Mouse (Mus musculus): ENCODE data around the gene Pcp4.

Pcp4 gene

DNA sequence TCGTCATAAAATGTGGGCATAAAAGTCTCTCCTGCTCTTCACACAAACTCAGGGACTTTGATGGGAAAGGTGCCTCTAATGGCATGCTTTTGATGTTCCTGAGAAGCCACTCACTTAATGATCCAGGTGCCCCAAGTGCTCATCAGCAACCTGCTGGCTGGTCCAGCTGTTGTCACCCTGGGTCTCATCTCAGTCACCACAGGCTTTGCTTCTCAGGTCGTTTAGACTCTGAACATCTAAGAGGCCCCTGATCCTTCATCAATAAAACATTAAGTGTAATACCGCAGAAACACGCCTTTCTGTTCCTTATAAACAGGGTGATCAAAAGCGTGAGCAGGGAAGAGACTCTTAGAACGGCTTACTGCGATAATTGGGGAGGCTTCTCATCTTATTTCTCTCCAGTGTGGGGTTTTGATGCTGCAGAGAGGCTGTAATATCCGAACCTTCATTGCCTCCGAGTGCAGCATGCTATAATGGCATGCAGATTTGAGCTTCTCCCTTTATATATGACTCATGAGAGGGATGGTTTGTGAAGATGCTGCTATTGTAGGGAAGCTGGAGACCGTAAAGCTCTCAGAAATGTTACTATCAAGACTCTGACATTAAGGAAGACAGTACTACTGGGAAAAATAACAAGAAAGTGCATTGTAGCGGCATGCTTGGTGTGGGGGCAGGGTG lies 19.7 kb downstream of the Pcp4 start:
- no peak for DNase-seq (ENCODE audit: low read depth, low spot score)

DNA sequence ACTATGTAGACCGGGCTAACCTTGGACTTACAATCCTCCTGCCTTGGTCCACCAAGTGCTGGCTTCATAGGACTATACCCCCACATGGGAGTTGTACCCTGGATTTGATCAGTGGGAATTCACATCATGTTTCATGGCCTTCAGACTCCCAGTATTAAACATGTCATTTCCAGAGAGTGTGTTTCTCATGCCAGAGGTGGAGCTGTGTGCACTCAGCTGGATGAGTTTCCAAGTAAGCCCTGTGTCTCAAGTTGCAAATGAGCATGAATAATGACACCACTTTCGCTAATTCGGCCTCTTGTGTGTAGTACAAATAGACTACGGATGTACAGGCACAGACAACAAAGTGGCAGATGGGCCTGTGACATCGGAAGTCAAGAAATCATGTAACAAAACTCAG lies 20.6 kb downstream of the Pcp4 start:
- DNase-seq (ENCODE audit: low read depth, low spot score): no peak

DNA sequence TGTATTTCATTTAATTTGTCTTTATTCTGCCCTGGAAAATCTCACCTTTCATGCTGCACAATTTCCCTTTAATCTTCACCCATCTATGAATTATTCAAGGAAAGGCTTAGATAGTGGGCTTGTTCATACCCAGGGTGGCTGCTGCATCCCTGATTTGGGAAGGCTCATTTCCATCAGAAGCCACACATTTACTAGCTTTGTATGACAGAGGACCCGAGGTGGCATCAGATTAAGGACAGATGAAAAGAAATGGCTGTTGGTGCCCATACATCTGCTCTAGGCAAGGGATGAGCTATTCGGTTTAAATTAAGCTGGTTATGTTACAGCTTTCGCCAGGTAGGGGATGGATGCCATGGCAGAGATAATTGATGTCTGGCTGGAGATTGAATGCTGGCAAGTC lies 24.1 kb downstream of the Pcp4 start:
- no peak for DNase-seq (ENCODE audit: low read depth, low spot score)

DNA sequence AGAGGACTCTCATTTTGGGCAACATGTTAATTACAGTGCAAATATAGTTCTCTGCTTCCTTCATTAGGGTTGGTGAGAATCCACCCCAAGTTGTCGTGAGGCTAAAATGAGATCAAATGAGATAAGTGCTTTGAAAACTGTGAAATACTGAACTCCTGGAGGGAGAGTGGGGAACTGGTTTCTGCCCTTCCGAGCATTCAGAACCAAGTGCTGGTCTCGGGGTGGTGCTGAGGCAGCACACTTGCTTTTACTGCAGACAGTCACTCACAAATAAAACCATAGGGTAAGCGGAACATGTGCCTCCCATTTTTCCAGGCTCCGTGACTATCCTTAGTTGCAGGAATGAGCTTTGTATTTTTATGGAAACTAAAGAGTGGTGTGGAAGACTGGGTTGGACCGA lies 26.7 kb downstream of the Pcp4 start:
- DNase-seq (ENCODE audit: low read depth, low spot score): no peak

DNA sequence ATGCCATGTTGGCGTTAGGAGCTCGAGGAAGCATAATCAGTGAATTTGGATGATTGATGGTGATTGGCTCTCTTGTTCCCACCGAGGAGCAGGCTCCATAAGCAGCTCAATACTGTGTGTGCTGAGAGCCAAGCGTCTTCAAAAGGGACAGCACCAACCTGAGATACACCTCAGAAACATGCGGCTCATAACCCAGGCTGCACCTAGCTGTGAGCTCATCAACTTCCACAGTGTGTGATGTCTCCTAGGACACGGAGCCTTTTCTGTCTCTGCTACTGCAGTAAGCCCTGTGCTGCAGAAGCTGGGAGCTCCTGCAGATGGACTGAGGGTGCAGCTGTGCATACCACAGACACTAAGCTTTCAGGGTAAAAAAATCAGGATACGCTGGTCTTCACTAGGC lies 31.5 kb downstream of the Pcp4 start:
- no peak for DNase-seq (ENCODE audit: low read depth, low spot score)

DNA sequence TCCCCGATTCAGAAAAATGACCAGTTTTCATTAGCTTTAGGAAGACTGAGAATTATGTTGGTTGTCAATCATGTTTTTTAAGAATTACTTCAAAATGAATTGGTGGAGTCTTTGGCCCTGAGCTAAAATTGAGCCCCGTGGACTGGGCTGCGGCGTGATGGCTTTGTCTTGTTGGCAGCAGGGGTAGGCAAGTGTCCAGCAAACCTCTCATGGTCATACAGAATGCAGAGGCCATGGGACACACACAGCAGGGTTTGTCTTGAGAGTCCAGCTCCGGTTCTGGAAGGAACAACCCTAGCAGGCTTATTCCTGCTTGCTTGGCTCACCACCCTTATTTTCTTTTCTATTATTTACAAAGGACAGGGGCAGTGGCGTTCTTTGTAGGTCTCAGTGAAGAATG lies 33.8 kb downstream of the Pcp4 start:
- no peak for DNase-seq (ENCODE audit: low read depth, low spot score)

DNA sequence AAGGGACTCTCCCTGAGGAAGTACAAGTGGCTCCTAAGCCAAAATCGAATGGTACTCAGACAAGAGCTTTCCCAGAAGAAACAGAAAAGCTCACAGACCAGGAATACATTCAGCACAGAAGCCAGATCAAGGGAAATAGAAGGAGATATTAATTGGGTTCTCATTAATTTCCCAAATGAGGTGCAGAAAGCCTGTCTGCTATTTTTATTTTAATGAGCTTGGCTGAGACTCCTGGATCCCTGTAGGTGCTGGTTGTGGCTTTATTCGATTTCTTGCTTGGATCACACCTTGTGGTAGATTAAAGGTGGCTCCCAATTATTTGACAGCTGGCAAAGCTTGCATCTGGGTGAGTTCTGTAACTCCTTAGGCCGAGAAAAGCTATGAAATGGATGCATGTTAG lies 35.2 kb downstream of the Pcp4 start:
- DNase-seq (ENCODE audit: low read depth, low spot score): no peak

DNA sequence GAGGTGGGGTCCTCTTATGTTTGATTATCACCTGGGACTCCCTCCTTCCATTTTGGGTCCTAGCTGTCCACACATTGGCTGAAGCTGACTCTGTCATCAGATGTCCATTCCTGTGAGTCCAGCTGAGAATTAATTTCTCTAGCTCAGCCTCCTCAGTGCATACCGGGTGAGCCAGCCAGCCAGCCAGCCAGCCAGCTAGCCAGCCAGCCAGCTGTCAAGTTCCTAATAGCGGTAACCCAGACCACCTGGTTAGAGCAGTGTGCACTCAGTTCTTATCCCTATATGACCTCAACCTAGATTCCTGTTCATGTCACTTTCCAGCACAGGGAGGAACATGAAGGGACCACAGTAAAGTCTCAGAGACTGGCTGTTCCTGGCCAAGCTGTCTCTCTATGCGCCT lies 47.1 kb downstream of the Pcp4 start:
- DNase-seq (ENCODE audit: low read depth, low spot score): no peak

DNA sequence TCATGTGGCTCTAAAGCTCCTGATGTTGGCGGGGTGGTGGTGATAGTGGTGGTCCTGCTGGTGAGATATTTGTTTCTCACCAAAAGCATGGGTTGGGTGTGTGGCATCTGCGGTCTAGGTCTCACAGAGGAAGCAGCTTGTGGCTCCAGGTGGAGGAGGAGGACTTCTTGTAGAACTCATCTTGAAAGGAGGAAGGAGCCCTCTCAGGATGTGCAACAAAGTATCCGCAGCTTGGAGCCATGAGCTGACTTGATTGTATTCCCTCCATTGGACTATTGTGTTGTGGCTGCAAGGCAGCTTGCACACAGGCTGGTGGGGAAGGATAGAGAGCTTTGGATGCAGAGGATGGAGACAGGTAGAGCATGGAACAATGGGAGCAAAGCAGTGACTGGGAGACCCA lies 60.1 kb downstream of the Pcp4 start:
- no peak for DNase-seq (ENCODE audit: low read depth, low spot score)

DNA sequence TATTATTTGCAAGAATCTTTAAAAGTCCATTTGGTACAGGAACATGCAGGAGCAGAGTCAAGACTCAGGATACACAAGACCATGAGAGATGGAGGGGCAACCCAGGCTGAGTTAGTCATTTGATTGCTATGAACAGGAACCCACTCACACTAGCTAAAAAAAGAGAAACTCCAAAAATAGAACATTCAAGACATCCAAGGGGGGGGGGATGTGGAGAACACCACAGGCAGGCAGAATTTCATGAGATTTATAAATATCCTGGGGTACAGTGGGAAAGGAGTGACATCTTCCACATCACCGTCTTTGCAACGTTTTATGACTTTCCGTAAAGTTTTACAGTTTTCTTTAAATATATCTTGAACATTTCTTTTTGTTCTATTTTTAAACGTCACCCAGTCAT lies 61.1 kb downstream of the Pcp4 start:
- no peak for DNase-seq (ENCODE audit: low read depth, low spot score)

DNA sequence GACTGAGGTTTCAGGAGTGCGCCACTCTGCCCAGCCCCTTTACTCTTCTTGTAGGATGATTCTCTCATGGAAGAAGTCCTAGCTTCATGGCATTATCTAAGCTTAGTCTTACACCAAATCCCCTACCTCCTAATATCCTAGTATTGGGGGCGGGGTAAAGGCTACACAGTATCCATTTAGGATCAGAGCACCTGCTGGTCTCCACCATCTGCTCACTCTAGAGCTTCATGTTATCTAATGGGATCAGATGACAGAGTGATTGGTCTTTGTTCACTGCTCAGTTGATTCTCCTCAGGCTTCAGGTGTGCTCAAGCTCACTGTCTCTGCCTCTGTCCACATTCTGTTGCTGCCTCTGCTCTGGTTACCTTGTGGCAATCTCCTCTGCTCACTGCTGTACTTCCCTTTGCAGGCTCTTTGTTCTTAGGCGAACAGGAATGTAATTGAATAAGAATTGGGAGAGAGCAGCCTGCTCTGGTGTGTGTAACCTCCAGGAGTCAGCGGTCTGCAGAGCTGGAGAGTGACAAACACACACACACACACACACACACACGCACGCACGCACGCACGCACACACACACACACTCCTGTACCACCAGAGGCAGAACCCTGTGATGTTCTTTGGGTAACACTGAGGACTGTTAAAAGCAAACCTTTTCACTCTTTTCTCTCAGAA lies 62.6 kb downstream of the Pcp4 start:
- no peak for DNase-seq (ENCODE audit: low read depth, low spot score)

DNA sequence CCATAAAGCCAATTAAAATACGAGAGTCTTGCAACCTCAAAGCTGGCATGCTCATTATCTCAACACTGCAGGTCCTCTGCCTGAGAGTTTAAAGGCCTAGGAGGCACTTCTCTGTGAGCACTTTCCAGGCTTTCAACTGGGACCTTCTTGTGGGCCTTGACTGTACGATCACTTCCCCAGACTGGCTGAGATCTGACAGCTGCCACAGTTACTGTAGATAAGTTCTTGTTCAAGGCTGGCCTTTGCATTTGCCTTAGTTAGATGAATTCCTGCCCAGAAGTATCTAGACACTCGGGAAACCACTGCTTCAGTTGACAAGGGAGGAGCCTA lies 63.1 kb downstream of the Pcp4 start:
- DNase-seq (ENCODE audit: low read depth, low spot score): no peak

DNA sequence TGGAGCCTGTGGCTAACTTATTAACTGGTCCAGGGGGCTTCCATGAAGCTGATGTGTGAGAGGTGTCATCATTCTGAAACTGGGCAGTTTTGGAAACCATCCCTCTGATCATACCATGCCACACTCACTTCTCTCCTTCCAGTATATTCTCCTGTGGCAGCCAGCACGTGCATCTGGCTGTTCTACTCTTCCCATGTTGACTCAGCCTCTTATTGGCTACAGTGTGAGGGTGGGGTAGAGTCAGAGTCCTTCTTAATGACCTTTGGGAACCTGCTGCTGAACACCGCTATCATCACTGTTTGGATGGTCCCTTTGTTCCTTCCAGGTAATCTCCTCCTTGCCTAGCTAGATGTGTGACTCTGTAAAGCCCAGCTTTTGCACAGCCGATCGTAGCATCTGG lies 63.6 kb downstream of the Pcp4 start:
- no peak for DNase-seq (ENCODE audit: low read depth, low spot score)

DNA sequence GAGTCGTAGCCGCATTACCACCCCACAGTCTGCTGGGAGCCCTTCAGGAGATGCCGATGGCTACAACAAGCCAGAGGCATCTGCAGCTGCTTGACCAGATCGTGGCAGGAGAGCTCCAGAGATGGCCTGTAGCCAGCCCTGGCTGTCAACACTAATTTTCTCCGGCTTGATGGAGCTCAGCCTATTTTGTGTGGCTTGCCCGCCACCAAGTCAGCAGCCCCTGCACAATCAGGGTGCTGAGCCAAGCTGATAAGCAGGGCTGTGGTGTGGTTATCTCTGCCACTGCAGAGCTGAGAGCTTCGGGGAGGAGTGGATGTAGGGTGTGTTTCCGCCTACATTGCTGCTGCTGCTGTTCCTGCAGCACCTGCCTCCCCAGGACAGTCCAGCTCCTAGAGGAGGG lies 66.3 kb downstream of the Pcp4 start:
- DNase-seq (ENCODE audit: low read depth, low spot score): no peak

DNA sequence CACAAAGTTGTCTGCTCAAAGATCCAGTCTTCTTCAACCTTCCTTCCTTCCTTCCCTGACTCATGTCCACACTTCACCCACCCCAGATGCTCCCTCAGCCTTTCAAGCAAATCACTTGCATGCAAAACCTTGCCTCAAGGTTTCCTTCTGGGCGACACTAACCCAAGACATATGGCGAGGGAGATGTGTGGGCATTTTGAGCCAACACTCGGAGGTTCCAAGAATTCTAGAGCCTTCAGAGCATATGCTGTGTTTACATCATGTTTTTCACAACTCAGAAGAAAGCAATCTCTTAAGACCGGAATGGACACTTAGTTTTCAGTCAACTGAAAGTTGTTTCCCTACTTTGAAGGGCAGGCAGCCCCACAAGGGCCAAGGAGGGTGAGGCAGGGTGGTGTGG lies 67.9 kb downstream of the Pcp4 start:
- DNase-seq (ENCODE audit: low read depth, low spot score): no peak

DNA sequence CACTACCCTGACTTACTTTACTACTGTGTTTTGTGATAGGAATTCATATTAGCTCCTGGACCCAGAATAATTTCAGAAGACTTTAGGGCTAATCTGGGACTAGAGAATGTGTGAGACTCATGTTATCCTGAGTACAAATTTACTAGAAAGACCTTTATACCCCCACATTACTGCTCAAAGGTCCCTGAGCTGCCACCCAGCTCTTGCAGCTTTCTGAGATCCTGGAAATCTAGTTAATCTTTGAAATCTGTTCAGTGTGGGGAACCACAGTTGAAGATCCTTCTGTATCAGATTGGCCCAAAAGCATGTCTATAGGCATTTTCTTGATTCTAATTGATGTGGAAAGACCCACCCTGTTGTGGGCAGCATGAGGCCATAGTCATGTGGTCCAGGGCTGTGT lies 69.0 kb downstream of the Pcp4 start:
- DNase-seq (ENCODE audit: low read depth, low spot score): no peak

DNA sequence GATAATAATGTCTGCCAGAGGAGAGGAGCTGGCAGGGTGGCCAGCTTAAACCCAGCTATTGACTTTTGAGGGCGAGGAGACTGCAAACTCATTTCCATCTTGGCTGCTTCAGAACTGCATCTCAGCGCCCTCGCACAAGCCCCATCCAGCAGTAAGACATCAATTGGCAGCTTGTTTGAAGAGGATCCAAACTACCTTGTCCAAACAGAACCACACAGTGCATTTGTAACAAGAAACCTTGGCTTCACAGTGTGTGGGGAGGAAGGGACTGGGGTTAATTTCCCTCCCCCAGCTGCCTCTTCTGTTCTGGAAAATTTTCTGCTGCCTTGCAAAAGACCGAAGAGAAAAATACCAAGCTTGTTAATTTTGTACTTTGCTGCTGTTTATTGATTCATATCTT lies 71.7 kb downstream of the Pcp4 start:
- DNase-seq (ENCODE audit: low read depth, low spot score): no peak

DNA sequence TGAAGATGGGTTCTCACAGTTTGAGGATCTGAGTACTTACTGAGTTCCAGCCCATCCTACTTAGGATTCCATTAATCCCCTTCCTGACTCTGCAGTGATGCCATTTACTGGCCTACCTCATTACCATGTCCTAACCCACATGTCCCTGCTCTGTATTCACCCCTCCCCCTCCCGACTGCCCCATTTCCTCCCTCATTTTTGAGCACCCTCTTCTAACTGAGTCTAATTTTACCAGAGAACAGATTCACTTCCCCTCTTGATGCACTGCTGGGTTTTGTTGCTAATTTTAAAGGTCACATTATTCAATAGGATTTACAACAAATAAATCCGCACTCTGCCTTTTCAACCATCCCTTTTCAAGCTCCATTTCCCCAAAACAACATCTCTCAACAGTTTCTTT lies 73.7 kb downstream of the Pcp4 start:
- no peak for DNase-seq (ENCODE audit: low read depth, low spot score)

DNA sequence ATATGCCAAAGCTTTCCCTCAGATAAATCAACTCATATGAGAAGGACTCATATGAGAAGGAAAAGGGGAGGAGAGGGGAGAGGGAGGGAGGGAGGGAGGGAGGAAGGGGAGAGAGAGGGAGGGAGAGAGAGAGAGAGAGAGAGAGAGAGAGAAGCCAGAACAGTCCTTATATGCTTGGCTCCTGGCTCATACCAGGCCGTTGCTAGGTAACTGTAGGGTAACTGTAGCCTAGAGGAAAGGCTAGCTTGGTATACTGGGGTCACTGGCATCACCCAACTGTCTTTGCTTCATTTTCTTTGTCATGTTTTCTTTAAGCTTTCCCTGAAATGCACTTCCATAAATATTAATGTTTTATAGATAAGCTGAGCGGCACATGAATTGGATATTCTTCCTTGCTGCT lies 85.3 kb downstream of the Pcp4 start:
- DNase-seq (ENCODE audit: low read depth, low spot score): no peak

DNA sequence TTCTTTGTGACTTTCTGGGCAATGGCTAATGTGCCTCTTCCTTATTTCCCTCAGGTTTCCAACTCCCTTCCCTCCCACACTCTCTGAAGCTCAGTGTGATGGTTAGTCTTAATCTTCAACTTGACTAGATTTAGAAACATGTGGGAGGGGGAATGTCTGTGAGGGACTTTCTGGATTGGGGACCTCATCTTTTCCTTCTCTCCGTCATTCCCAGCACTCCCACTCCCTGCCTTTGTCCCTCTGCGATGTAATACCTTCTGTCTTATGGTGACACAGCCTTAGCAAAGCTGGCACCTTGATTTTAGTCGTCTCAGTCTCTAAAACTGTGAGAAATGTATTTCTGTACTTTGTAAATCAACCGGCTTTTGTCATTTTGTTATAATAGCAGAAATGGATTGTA lies 88.0 kb downstream of the Pcp4 start:
- no peak for DNase-seq (ENCODE audit: low read depth, low spot score)

DNA sequence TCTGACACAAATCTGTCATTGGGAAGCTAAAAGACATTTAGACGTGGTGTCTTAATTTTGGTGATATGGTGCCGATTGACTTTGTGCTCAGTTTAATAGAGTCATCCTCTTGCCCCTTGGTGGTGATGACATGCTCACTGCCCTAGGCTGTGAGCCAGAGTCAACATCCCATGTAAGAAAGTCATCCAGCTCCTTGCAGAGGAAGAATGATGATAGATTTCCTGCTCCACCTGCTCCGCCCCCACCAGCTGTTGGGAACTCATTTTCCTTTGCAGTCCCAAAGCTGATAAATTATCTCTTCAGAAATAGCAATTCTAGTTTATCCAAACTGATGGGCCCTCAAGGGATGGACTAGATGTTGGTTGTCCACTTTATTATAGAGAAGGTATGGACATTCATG lies 89.2 kb downstream of the Pcp4 start:
- no peak for DNase-seq (ENCODE audit: low read depth, low spot score)

DNA sequence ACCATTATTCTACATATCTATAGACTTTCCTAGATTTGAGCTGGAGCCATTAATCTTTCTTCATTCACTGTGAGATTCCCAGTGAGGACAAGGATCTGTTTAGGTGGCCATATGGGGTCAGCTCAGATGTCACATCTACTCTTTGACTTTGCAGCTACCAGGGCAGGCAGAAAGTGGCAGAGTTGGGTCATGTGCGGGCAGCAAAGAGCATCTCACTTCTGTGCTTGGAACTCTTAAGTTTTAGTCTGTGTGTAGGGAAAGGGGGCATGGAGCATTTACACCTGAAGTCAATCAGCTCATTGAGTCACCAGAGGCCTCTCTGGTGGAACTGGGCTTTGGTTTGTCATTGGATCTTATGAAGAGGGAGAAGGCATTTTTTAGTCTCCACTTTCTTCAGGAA lies 90.9 kb downstream of the Pcp4 start:
- no peak for DNase-seq (ENCODE audit: low read depth, low spot score)

DNA sequence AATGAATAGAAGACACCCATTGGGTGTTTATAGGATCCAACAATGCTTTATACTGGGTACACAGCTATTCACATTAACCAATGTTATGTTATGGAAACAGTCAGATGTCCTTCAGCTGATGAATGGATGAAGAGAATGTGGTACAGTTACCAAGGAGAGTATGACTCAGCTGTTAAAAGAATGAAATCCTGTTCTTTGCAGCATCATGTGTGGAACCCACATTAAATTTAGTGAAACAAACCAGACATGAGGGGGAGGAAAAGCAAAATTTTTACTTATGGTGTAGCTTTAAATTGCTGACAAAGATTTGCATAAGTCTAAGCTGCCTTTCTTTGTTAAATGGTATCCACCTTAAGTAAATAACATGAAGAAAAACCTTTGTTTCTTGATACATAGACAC lies 92.4 kb downstream of the Pcp4 start:
- no peak for DNase-seq (ENCODE audit: low read depth, low spot score)
